21 mouse cellular contexts compared by ENCODE assay signal in the genomic region with DNA sequence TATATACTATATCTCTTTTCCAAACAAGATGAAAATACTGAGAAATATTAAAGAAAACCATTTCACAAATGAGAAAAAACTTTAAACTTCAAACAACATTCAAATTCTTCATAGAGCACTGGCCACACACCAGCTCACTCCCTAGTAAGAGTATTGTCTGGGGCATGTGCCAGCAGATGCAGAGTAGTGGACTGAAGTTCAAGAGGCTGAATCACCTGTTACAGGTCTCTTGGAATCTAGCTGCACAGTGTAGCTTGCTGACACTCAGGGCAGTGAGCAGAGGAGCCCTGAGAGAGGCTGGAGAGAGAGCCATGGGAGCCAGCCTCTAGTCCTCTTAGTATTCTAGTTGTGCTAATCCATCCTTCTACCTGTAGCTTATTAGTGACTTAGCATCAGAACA.
DNase-seq lines count a peak whose midpoint lies in the region; ATAC-seq lines count a peak whose summit lies in the region.
"Had no signal": no experiment of that assay in that cellular context is flagged by ENCODE, and none has a peak within 500 bp of the region (broad histone marks: within the 10 kb centered on the region; RNA-seq: fewer than 3 reads in every experiment).

No protein-coding gene starts in this region.

- no peaks in the 10 kb centered on the region for H3K36me3 ChIP-seq in heart, embryonic 11.5 days (ENCODE audit: control insufficient read depth, insufficient read depth, low read length)
- H3K36me3 ChIP-seq in lung, embryonic 16.5 days (ENCODE audit: control insufficient read depth, insufficient read depth, low read length): no peaks in the 10 kb centered on the region
- H3K36me3 ChIP-seq in hindbrain, embryonic 14.5 days (replicated peaks; ENCODE audit: control insufficient read depth, insufficient read depth): no peaks in the 10 kb centered on the region
- H3K36me3 ChIP-seq: embryonic facial prominence, embryonic 10.5 days; forebrain, embryonic 15.5 days; heart, embryonic 12.5 days; hindbrain, embryonic 10.5 days; liver, embryonic 15.5 days; midbrain, embryonic 12.5 days had no signal

- H3K4me3 ChIP-seq in heart, embryonic 11.5 days (ENCODE audit: low read depth, low read length): no peak overlapping the region
- H3K4me3 ChIP-seq in lung, embryonic 16.5 days (ENCODE audit: low read length): no peak overlapping the region
- H3K4me3 ChIP-seq in hindbrain, embryonic 14.5 days (replicated peaks; ENCODE audit: low read length): no peak overlapping the region
- H3K4me3 ChIP-seq: embryonic facial prominence, embryonic 10.5 days; forebrain, embryonic 15.5 days; heart, embryonic 12.5 days; hindbrain, embryonic 10.5 days; liver, embryonic 15.5 days; midbrain, embryonic 12.5 days had no signal

- no peak overlapping the region for H3K4me2 ChIP-seq in heart, embryonic 11.5 days
- H3K4me2 ChIP-seq in lung, embryonic 16.5 days (ENCODE audit: low read depth, low read length): no peak overlapping the region
- no peak overlapping the region for H3K4me2 ChIP-seq in hindbrain, embryonic 14.5 days (replicated peaks)
- H3K4me2 ChIP-seq: forebrain, embryonic 15.5 days; heart, embryonic 12.5 days; liver, embryonic 15.5 days; midbrain, embryonic 12.5 days had no signal

- no peaks in the 10 kb centered on the region for H3K27me3 ChIP-seq in heart, embryonic 11.5 days (ENCODE audit: control insufficient read depth, insufficient read depth, low read length)
- no peaks in the 10 kb centered on the region for H3K27me3 ChIP-seq in lung, embryonic 16.5 days (ENCODE audit: control insufficient read depth, insufficient read depth, low read depth, low read length)
- no peaks in the 10 kb centered on the region for H3K27me3 ChIP-seq in hindbrain, embryonic 14.5 days (ENCODE audit: control insufficient read depth, insufficient read depth, low read length)
- H3K27me3 ChIP-seq: forebrain, embryonic 15.5 days; heart, embryonic 12.5 days; liver, embryonic 15.5 days had no signal

- H3K27ac ChIP-seq in heart, embryonic 11.5 days (ENCODE audit: low read depth, low read length): no peak overlapping the region
- no peak overlapping the region for H3K27ac ChIP-seq in lung, embryonic 16.5 days (ENCODE audit: low read length)
- no peak overlapping the region for H3K27ac ChIP-seq in hindbrain, embryonic 14.5 days
- H3K27ac ChIP-seq: embryonic facial prominence, embryonic 10.5 days; forebrain, embryonic 15.5 days; hindbrain, embryonic 10.5 days; kidney, postnatal 0 days; liver, embryonic 15.5 days; midbrain, embryonic 12.5 days had no signal

- H3K9me3 ChIP-seq in heart, embryonic 11.5 days (replicated peaks; ENCODE audit: control insufficient read depth, low read length): no peaks in the 10 kb centered on the region
- H3K9me3 ChIP-seq in lung, embryonic 16.5 days (ENCODE audit: control insufficient read depth, low read length): no peaks in the 10 kb centered on the region; the same call in 1 of the 2 replicates
- no peaks in the 10 kb centered on the region for H3K9me3 ChIP-seq in hindbrain, embryonic 14.5 days (ENCODE audit: control insufficient read depth, low read length)
- H3K9me3 ChIP-seq: forebrain, embryonic 15.5 days; heart, embryonic 12.5 days; liver, embryonic 15.5 days; midbrain, embryonic 12.5 days had no signal

- peak; percentile 88 for DNase-seq in heart, adult 11 months
- peak; percentile 24 for DNase-seq in urinary bladder, postnatal 14 days (ENCODE audit: low spot score)
- no peak for DNase-seq in urinary bladder, adult 2 months (ENCODE audit: low spot score)
- DNase-seq in lung, postnatal 4 days: peak; percentile 46 to 69
- DNase-seq in hindbrain, embryonic 14.5 days (ENCODE audit: low spot score): no peak
- no peak for DNase-seq in left cerebral cortex, adult 11 months (ENCODE audit: low spot score)
- DNase-seq: adrenal gland, postnatal 36 days; cerebellum, adult 9-11 months; gastrocnemius, postnatal 10 days; heart, postnatal 10 days; thymus, adult 18-20 months; thymus, postnatal 36 days had no signal

- no peak overlapping the region for H3K9ac ChIP-seq in heart, embryonic 11.5 days (ENCODE audit: low read depth, low read length)
- H3K9ac ChIP-seq in lung, embryonic 16.5 days (ENCODE audit: low read length): no peak overlapping the region
- H3K9ac ChIP-seq in hindbrain, embryonic 14.5 days: no peak overlapping the region
- H3K9ac ChIP-seq: forebrain, embryonic 15.5 days; heart, embryonic 12.5 days; liver, embryonic 15.5 days; midbrain, embryonic 12.5 days had no signal

- ATAC-seq in heart, embryonic 11.5 days (replicated peaks; ENCODE audit: insufficient number of reproducible peaks, low FRiP score, low TSS enrichment): no peak
- ATAC-seq in lung, embryonic 16.5 days (ENCODE audit: low read depth): peak; percentile 52; the same call in 1 of the 2 replicates
- no peak for ATAC-seq in hindbrain, embryonic 14.5 days (ENCODE audit: low FRiP score)
- ATAC-seq: forebrain, embryonic 15.5 days had no signal

- H3K4me1 ChIP-seq in heart, embryonic 11.5 days (ENCODE audit: control insufficient read depth, insufficient read depth, low read length): peaks cover 18% of the 10 kb centered on the region
- peaks cover 22% of the 10 kb centered on the region for H3K4me1 ChIP-seq in lung, embryonic 16.5 days (replicated peaks; ENCODE audit: control insufficient read depth, insufficient read depth, low read length)
- H3K4me1 ChIP-seq in hindbrain, embryonic 14.5 days (replicated peaks; ENCODE audit: control insufficient read depth, insufficient read depth, low read length): peaks cover 21% of the 10 kb centered on the region

Comparison
In these comparisons a context has a peak if more than half of its experiments do, and no peak if none do; other contexts are left out.
1. DNase-seq: peak in heart, adult 11 months (single experiment), urinary bladder, postnatal 14 days (single experiment) and lung, postnatal 4 days (2 of 2); none in urinary bladder, adult 2 months (single experiment), hindbrain, embryonic 14.5 days (single experiment) and left cerebral cortex, adult 11 months (single experiment).